Mouse (Mus musculus): ENCODE data around the gene Mthfd1. TPM values are rescaled to one million over a fixed set of nuclear protein-coding genes. Genes with fewer than 3 reads are reported as not detected.

The Mthfd1 gene
- total and polyA plus RNA-seq, 3 experiments, result 110 to 133 (median 112) TPM

DNA sequence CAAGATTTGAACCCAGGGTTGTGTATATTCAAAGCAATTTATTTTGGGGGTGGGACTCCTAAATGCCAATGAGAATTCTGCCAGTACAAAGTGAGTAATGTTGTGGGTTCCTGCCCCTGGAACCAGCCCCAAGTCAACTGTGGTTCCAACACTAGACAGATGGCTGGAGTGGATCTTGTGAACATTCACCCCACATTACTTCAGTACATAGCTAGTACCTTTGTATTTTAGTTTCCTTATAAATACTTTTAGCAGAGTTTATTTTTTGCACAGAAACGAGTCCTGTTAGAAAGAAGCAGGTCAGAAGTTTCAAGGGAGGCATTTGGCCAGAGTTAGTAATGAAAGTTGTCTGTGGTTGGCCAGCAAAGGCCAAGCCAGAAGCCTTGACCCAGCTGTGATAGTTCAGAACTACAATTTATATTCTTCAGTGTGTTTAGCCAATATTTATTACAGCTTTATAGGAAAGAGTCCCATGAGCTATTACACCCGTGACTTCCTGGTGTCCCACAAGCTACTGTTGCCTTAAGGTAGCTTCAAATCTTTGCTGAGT is 26.1 kb downstream of the Mthfd1 start:
- peaks cover 76 to 98% of the 10 kb centered on the region in 2 experiments for H3K36me3 ChIP-seq (replicated peaks in 1 of 2; ENCODE audit: control insufficient read depth in 1 of 2, insufficient read depth in 1 of 2, low read length in 1 of 2)
- peaks cover 3% of the 10 kb centered on the region; the same call in 1 of the 2 replicates for H3K79me2 ChIP-seq (replicated peaks; ENCODE audit: control insufficient read depth, extremely low read depth, insufficient read depth, poor library complexity, severe bottlenecking)
- dilution Hi-C loops (cut with MboI; ENCODE audit: extremely low pct_ligation_motif_present, extremely low pct_unique_long_range_greater_than_20kb, low sequenced_read_pairs), result no loop called here

DNA sequence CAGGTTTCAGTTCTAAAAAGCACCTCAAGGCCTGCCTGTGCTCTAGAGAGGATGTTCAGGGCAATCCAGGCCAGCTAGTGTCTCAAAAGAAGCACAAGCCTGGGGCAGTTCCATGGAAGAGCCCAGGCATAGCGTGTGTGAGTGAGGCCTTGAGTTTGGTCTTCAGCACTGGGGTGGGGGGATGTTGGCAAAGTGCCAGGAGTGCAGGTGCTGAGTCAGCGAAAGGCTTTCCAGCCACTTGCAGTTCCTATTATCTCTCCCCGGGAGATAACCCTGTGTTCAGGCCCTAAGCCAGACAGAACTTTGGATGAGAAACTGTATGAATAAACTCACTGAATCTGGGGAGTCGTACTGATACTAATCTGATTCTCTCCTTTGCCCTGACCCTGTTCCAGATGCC is 27.0 kb downstream of the Mthfd1 start:
- no peak overlapping the region for H3K4me3 ChIP-seq (replicated peaks in 1 of 3; ENCODE audit: low read depth in 2 of 3, low read length in 2 of 3, poor library complexity in 1 of 3)
- DNase-seq (ENCODE audit: extremely low read depth), result no peak
- no peaks in the 10 kb centered on the region for H3K27me3 ChIP-seq (replicated peaks)
- H3K9me3 ChIP-seq (replicated peaks; ENCODE audit: low read length), result no peaks in the 10 kb centered on the region
- no peak overlapping the region for H3K27ac ChIP-seq (ENCODE audit: insufficient read depth, low read depth)
- no peak overlapping the region for H3K9ac ChIP-seq (ENCODE audit: insufficient read depth, low read depth)
- in situ Hi-C loops (cut with MboI; ENCODE audit: low pct_ligation_motif_present, low pct_unique_long_range_greater_than_20kb, low sequenced_read_pairs) (no loop called here), dilution Hi-C loops (cut with MboI; ENCODE audit: extremely low pct_ligation_motif_present, extremely low pct_unique_long_range_greater_than_20kb, low sequenced_read_pairs) (no loop called here)
- H3K79me2 ChIP-seq (replicated peaks; ENCODE audit: control insufficient read depth, extremely low read depth, insufficient read depth, poor library complexity, severe bottlenecking), result peaks cover 3% of the 10 kb centered on the region; the same call in 1 of the 2 replicates
- TF ChIP-seq USF1 (IDR thresholded peaks at IDR 0.05; ENCODE audit: low read depth, low read length) (no peak), SMC3 (IDR thresholded peaks at IDR 0.05; ENCODE audit: low read depth, low read length) (no peak), MXI1 (IDR thresholded peaks at IDR 0.05; ENCODE audit: low read depth, low read length) (no peak), MAFK (IDR thresholded peaks at IDR 0.05; ENCODE audit: insufficient replicate concordance, low read length) (peak; percentile 95), JUN (IDR thresholded peaks at IDR 0.05; ENCODE audit: insufficient read depth, low read depth, low read length) (no peak)
- H3K36me3 ChIP-seq (replicated peaks in 1 of 2; ENCODE audit: control insufficient read depth in 1 of 2, insufficient read depth in 1 of 2, low read length in 1 of 2), result peaks cover 78 to 93% of the 10 kb centered on the region in 2 experiments
- H3K4me2 ChIP-seq (ENCODE audit: insufficient read depth, low read depth, poor library complexity, severe bottlenecking), result no peak overlapping the region
- no peaks in the 10 kb centered on the region for H3K4me1 ChIP-seq (ENCODE audit: control insufficient read depth in 1 of 2, insufficient read depth in 2 of 2)

More for the DNA sequence above, 26.1 kb downstream of the Mthfd1 start:
- DNase-seq (ENCODE audit: extremely low read depth), result no peak
- TF ChIP-seq TCF12 (IDR thresholded peaks at IDR 0.05; ENCODE audit: low read depth, low read length) (no peak), SIN3A (IDR thresholded peaks at IDR 0.05; ENCODE audit: low read length) (no peak), NRF1 (IDR thresholded peaks at IDR 0.05; ENCODE audit: low read depth, low read length) (no peak), MEF2A (IDR thresholded peaks at IDR 0.05; ENCODE audit: borderline replicate concordance, low read depth, low read length) (no peak), ZMIZ1 (IDR thresholded peaks at IDR 0.05; ENCODE audit: low read depth, low read length) (no peak), POLR2A (IDR thresholded peaks at IDR 0.05; ENCODE audit: low read depth, low read length) (no peak)
- no peak overlapping the region for H3K4me2 ChIP-seq (ENCODE audit: insufficient read depth, low read depth, poor library complexity, severe bottlenecking)
- H3K27ac ChIP-seq (ENCODE audit: insufficient read depth, low read depth), result no peak overlapping the region
- H3K27me3 ChIP-seq (replicated peaks), result no peaks in the 10 kb centered on the region
- H3K4me3 ChIP-seq (replicated peaks in 1 of 3; ENCODE audit: low read depth in 2 of 3, low read length in 2 of 3, poor library complexity in 1 of 3), result no peak overlapping the region
- H3K9me3 ChIP-seq (replicated peaks; ENCODE audit: low read length), result no peaks in the 10 kb centered on the region
- in situ Hi-C loops (cut with MboI; ENCODE audit: low pct_ligation_motif_present, low pct_unique_long_range_greater_than_20kb, low sequenced_read_pairs), result no loop called here
- H3K4me1 ChIP-seq (ENCODE audit: control insufficient read depth in 1 of 2, insufficient read depth in 2 of 2), result no peaks in the 10 kb centered on the region
- H3K9ac ChIP-seq (ENCODE audit: insufficient read depth, low read depth), result no peak overlapping the region

DNA sequence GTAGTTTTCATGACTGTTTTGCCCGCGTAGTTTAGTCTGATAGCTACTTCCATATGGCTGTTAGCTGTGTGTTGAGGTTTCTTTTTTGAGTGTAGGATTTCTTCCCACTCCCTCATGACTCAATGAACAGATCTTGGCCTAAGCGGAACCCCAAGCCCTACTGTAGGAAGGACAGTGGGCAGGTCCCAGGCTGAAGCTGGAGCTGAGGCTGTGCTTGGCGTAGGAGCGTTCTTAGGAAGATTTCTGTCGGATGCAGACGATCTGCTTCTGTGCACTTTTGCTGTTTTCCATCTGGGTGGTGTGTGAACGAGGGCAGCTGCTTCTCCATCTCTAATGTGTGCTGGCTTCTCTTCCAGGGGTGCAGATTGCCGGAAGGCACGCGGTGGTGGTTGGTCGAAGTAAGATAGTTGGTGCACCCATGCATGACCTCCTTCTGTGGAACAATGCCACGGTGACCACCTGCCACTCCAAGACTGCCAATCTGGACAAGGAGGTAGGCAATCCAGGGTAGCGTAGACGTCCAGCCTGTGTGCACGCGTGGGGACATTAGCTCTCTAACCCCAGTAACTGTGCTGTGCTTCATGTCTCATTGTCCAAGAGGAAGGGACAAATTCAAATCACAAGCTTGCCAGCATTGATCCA is 27.6 kb downstream of the Mthfd1 start:
- Histone ChIP-seq H3K79me2 (replicated peaks; ENCODE audit: control insufficient read depth, extremely low read depth, insufficient read depth, poor library complexity, severe bottlenecking) (no peaks in the 10 kb centered on the region; the same call in 1 of the 2 replicates), H3K27ac (ENCODE audit: insufficient read depth, low read depth) (no peak overlapping the region; the same call in 1 of the 2 replicates), H3K9ac (ENCODE audit: insufficient read depth, low read depth) (no peak overlapping the region), H3K4me2 (ENCODE audit: insufficient read depth, low read depth, poor library complexity, severe bottlenecking) (no peak overlapping the region), H3K36me3 (replicated peaks in 1 of 2; ENCODE audit: control insufficient read depth in 1 of 2, insufficient read depth in 1 of 2, low read length in 1 of 2) (peaks cover 78 to 93% of the 10 kb centered on the region in 2 experiments), H3K4me3 (replicated peaks in 1 of 3; ENCODE audit: low read depth in 2 of 3, low read length in 2 of 3, poor library complexity in 1 of 3) (no peak overlapping the region), H3K9me3 (replicated peaks; ENCODE audit: low read length) (no peaks in the 10 kb centered on the region), H3K4me1 (ENCODE audit: control insufficient read depth in 1 of 2, insufficient read depth in 2 of 2) (no peaks in the 10 kb centered on the region), H3K27me3 (replicated peaks) (no peaks in the 10 kb centered on the region)
- dilution Hi-C loops (cut with MboI; ENCODE audit: extremely low pct_ligation_motif_present, extremely low pct_unique_long_range_greater_than_20kb, low sequenced_read_pairs) (no loop called here), in situ Hi-C loops (cut with MboI; ENCODE audit: low pct_ligation_motif_present, low pct_unique_long_range_greater_than_20kb, low sequenced_read_pairs) (no loop called here)
- no peak for DNase-seq (ENCODE audit: extremely low read depth)
- TF ChIP-seq ZNF384 (IDR thresholded peaks at IDR 0.05; ENCODE audit: low read depth, low read length) (no peak), E2F4 (IDR thresholded peaks at IDR 0.05; ENCODE audit: insufficient replicate concordance, low read depth, low read length) (no peak), POLR2AphosphoS2 (IDR thresholded peaks at IDR 0.05; ENCODE audit: low read depth, low read length) (no peak), ELF1 (IDR thresholded peaks at IDR 0.05; ENCODE audit: low read depth, low read length) (no peak), ZC3H11A (IDR thresholded peaks at IDR 0.05; ENCODE audit: low read depth, low read length) (no peak), CTCF (conservative IDR thresholded peaks at IDR 0.05 in 1 of 2, IDR thresholded peaks at IDR 0.05 in 1 of 2; ENCODE audit: low read depth in 2 of 2, low read length in 2 of 2) (no peak), POLR2A (IDR thresholded peaks at IDR 0.05; ENCODE audit: low read depth, low read length) (no peak), IRF4 (IDR thresholded peaks at IDR 0.05; ENCODE audit: low read depth, low read length) (no peak), EP300 (IDR thresholded peaks at IDR 0.05; ENCODE audit: low read length) (no peak), BHLHE40 (IDR thresholded peaks at IDR 0.05; ENCODE audit: low read depth, low read length) (no peak), GABPA (IDR thresholded peaks at IDR 0.05; ENCODE audit: insufficient replicate concordance, low read depth, low read length) (no peak)

Measured in CH12.LX (cell line).